In the genomic region with DNA sequence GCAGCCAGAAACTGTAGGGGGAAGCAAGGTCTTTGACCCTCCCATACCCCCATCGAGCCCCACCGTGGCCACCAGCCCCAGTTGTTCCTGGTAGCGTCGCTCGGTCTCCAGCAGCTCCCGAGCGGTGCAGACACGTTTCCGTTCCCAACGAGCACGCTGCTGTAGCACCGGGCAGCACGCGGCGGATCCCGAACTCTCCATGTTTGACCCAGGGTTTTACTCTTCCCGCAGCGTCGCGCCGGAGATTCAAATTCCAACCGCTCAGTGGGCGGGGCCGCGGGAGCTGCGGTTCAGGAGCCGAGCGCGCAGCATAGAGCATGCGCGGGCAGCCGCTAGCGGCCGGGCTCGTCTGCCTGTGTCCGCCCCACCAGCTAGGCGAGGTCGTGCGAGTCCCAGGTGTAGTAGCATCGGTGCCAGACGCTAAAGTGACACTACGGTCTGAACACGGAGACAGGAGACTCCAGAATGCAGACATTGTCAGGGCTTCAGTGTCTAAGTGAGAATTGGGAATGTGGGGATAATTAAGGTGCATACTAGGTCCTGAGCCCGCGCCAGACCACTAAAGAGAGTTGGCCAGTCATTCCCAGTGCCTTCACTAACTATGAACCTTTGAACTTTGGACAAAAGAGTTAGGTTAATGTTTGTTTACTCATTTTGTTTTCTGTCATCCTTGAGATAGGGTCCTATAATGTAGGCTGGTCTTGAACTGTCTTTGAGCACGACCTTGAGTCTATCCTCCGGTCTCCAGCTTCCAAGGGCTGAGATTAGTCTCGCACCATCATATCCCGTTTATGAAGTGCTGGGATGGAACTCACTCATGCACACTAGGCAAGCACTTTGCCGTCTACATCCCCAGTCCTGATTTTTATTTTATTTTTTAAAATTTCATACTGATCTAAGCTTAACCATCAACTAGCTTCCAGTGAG, we compare ENCODE assay signal across 8 mouse cellular contexts. TPM values are rescaled to one million over a fixed set of nuclear protein-coding genes. Genes with fewer than 3 reads are reported as not detected.
DNase-seq lines count a peak whose midpoint lies in the region; ATAC-seq and TF ChIP-seq lines count a peak whose summit lies in the region.

Arhgef39 (minus strand) TSS at position 289 of the 927 bp plus-strand sequence.

- peak within 1 kb of the TSS; percentile 72 for H3K9ac ChIP-seq in forebrain, embryonic 11.5 days (ENCODE audit: low read length)
- peak within 1 kb of the TSS; percentile 57 for H3K9ac ChIP-seq in lung, embryonic 15.5 days

- H3K36me3 ChIP-seq in forebrain, embryonic 11.5 days (ENCODE audit: control insufficient read depth, insufficient read depth, low read length), result peaks cover 2% of the 10 kb centered on the region; the same call in 1 of the 2 replicates
- H3K36me3 ChIP-seq in lung, embryonic 15.5 days, result peaks cover 12% of the 10 kb centered on the region; the same call in 1 of the 2 replicates

- no peak within 1 kb of the TSS for H3K27ac ChIP-seq in forebrain, embryonic 11.5 days (ENCODE audit: low read depth, low read length)
- H3K27ac ChIP-seq in lung, embryonic 15.5 days, result peak within 1 kb of the TSS; percentile 60; the same call in 1 of the 2 replicates
- no peak within 1 kb of the TSS for H3K27ac ChIP-seq in olfactory bulb, adult 2 months (ENCODE audit: insufficient read depth, low read depth, low read length)

- peak; percentile 46 for TF ChIP-seq POLR2A in olfactory bulb, adult 2 months (IDR thresholded peaks at IDR 0.05; ENCODE audit: insufficient read depth, low read depth, low read length)

- ATAC-seq in forebrain, embryonic 11.5 days (replicated peaks; ENCODE audit: low FRiP score), result peak; percentile 91
- peak; percentile 84; the same call in 1 of the 2 replicates for ATAC-seq in lung, embryonic 15.5 days (ENCODE audit: borderline replicate concordance, extremely low read depth, low FRiP score, low TSS enrichment)

- 7% methylated on average over 50 of the region's 50 CpGs for whole genome bisulfite sequencing in forebrain, embryonic 11.5 days
- WGBS in lung, embryonic 15.5 days, result 6% methylated on average over 50 of the region's 50 CpGs
- WGBS in olfactory bulb, adult 2 months, result 5% methylated on average over 50 of the region's 50 CpGs

- no peaks in the 10 kb centered on the region; the same call in 1 of the 2 replicates for H3K27me3 ChIP-seq in forebrain, embryonic 11.5 days (ENCODE audit: control insufficient read depth, insufficient read depth, low read length)
- H3K27me3 ChIP-seq in lung, embryonic 15.5 days, result no peaks in the 10 kb centered on the region

- TF ChIP-seq CTCF in olfactory bulb, adult 2 months (IDR thresholded peaks at IDR 0.05; ENCODE audit: insufficient read depth, low read depth, low read length), result no peak

- intact Hi-C loops in heart, postnatal 10 days (cut with DNase I), result no loop called here

- peak within 1 kb of the TSS; percentile 69 for H3K4me2 ChIP-seq in forebrain, embryonic 11.5 days (ENCODE audit: low read depth, low read length, severe bottlenecking)
- peak within 1 kb of the TSS; percentile 80 for H3K4me2 ChIP-seq in lung, embryonic 15.5 days

- peak; percentile 87 for DNase-seq in ES-CJ7 (ENCODE audit: low read depth, low spot score)
- peak; percentile 82 for DNase-seq in c-Kit-positive CD71-positive TER-119-negative erythroid progenitor cells, embryonic 14.5 days (ENCODE audit: low read depth)
- DNase-seq in forebrain, embryonic 11.5 days (ENCODE audit: low spot score), result peak; percentile 91
- peak; percentile 87 to 90 for DNase-seq in heart, postnatal 10 days
- peak; percentile 91 to 94 for DNase-seq in kidney, postnatal 4 days
- DNase-seq in thymus, postnatal 0 days (ENCODE audit: low spot score), result peak; percentile 66

- H3K4me1 ChIP-seq in forebrain, embryonic 11.5 days (replicated peaks; ENCODE audit: control insufficient read depth, insufficient read depth, low read length), result peaks cover 14% of the 10 kb centered on the region; the same call in 1 of the 2 replicates
- peaks cover 32% of the 10 kb centered on the region for H3K4me1 ChIP-seq in lung, embryonic 15.5 days
- H3K4me1 ChIP-seq in olfactory bulb, adult 2 months (ENCODE audit: control insufficient read depth, insufficient read depth, low read length), result peaks cover 5% of the 10 kb centered on the region; the same call in 1 of the 2 replicates

- peak within 1 kb of the TSS; percentile 54 for H3K4me3 ChIP-seq in forebrain, embryonic 11.5 days (ENCODE audit: low read depth, low read length)
- H3K4me3 ChIP-seq in lung, embryonic 15.5 days, result peak within 1 kb of the TSS; percentile 55
- H3K4me3 ChIP-seq in olfactory bulb, adult 2 months (ENCODE audit: insufficient read depth, low read depth, low read length), result peak within 1 kb of the TSS; percentile 55

- no peaks in the 10 kb centered on the region for H3K9me3 ChIP-seq in forebrain, embryonic 11.5 days (ENCODE audit: control insufficient read depth, low read length)
- H3K9me3 ChIP-seq in lung, embryonic 15.5 days, result no peaks in the 10 kb centered on the region

RNA-seq across cellular contexts. Expression of gene Arhgef39, which starts in this region (rescaled TPM):
- 55.3 and 61.1 TPM in 2 replicates for polyA plus RNA-seq in forebrain, embryonic 11.5 days (2014; fragmentation: Nextera tagmentation; extraction: Ambion mirVana)
- 1 to 10 TPM; 4.0 to 5.2 TPM for total RNA-seq in heart, postnatal 10 days (2021)
- polyA plus RNA-seq in lung, embryonic 15.5 days (2015; fragmentation: Nextera tagmentation; extraction: Ambion mirVana), result 48.8 and 54.0 TPM in 2 replicates
- not detected in 2 replicates for polyA plus RNA-seq in olfactory bulb, adult 2 months (2012; ENCODE audit: insufficient read depth, insufficient read length, low replicate concordance, missing spikeins)
- 35.5 and 37.1 TPM in 2 replicates for polyA plus RNA-seq in thymus, postnatal 0 days (2015; fragmentation: Nextera tagmentation; extraction: Ambion mirVana)

Comparison
In these comparisons a context has a peak if more than half of its experiments do, and no peak if none do; other contexts are left out.
1. RNA of gene Arhgef39 (polyA plus RNA-seq): 55.3 to 61.1 TPM in forebrain, embryonic 11.5 days, 48.8 to 54.0 TPM in lung, embryonic 15.5 days and 35.5 to 37.1 TPM in thymus, postnatal 0 days; not detected in olfactory bulb, adult 2 months; every median in the first group is over 10 times any median in the second.
2. Peak in every context shown above with its lines, with median percentiles within 50 percentile points of each other: DNase-seq and H3K4me3 ChIP-seq.